Comparison of ENCODE assay signal across 22 mouse cellular contexts in the genomic region with DNA sequence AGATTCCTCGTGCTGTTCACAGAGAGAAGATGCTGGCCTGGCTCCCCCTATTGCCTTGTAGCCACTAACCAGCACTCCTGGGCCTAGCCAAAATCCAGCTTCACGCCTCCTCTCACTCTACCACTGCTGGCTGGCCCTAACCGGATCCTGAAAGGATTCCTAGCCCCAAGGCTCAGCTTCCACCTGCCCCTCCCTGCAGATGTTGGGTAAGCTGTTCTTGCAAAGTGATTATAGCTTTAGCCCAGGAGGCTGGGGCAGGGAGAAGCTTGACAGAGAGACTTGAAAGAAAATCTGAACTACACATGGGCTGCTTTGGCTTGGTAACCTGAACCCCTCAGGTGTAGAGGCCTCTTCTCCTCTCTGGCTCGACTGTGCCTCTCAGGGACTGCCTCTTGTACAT.
A peak's percentile ranks its signal among the peaks of the same experiment; 100 is the strongest.
DNase-seq lines count a peak whose midpoint lies in the region; ATAC-seq and TF ChIP-seq lines count a peak whose summit lies in the region.
"Had no signal": no experiment of that assay in that cellular context is flagged by ENCODE, and none has a peak within 500 bp of the region (broad histone marks: within the 10 kb centered on the region; RNA-seq: fewer than 3 reads in every experiment).

No protein-coding gene starts in this region.

- in situ Hi-C loops in ES-E14 (cut with MboI; ENCODE audit: low sequenced_read_pairs in 2 of 2, unreplicated experiment in 2 of 2) = no loop called here

- no peak overlapping the region for H3K9ac ChIP-seq in ES-E14 (ENCODE audit: insufficient read depth, low read depth, low read length, poor library complexity, severe bottlenecking)
- no peak overlapping the region for H3K9ac ChIP-seq in embryonic facial prominence, embryonic 14.5 days (ENCODE audit: low read depth, low read length)
- H3K9ac ChIP-seq in limb, embryonic 11.5 days (ENCODE audit: low read length) = no peak overlapping the region
- H3K9ac ChIP-seq: hindbrain, embryonic 12.5 days had no signal

- ATAC-seq in embryonic facial prominence, embryonic 14.5 days (ENCODE audit: low read depth) = peak; percentile 70; the same call in 1 of the 2 replicates
- peak; percentile 27; the same call in 1 of the 2 replicates for ATAC-seq in limb, embryonic 11.5 days (ENCODE audit: insufficient number of reproducible peaks, low FRiP score, low TSS enrichment, low read depth)
- ATAC-seq: forebrain, embryonic 14.5 days; hindbrain, embryonic 16.5 days; inflammation-experienced regulatory T-cells, adult 6 months; Patski had no signal

- no peaks in the 10 kb centered on the region for H3K9me3 ChIP-seq in ES-E14 (ENCODE audit: control insufficient read depth, insufficient read depth, low read depth, low read length)
- H3K9me3 ChIP-seq in embryonic facial prominence, embryonic 14.5 days (ENCODE audit: control insufficient read depth, low read length) = no peaks in the 10 kb centered on the region
- H3K9me3 ChIP-seq in limb, embryonic 11.5 days (ENCODE audit: control insufficient read depth, low read length) = no peaks in the 10 kb centered on the region
- H3K9me3 ChIP-seq: heart, embryonic 10.5 days; hindbrain, embryonic 12.5 days had no signal

- H3K27ac ChIP-seq in ES-E14 (ENCODE audit: insufficient read depth, low read depth, low read length, poor library complexity, severe bottlenecking) = no peak overlapping the region
- H3K27ac ChIP-seq in embryonic facial prominence, embryonic 14.5 days (replicated peaks; ENCODE audit: low read depth, low read length) = no peak overlapping the region
- H3K27ac ChIP-seq in limb, embryonic 11.5 days (replicated peaks; ENCODE audit: low read depth, low read length) = peak overlapping the region; percentile 30; the same call in 1 of the 2 replicates
- H3K27ac ChIP-seq: heart, embryonic 10.5 days; hindbrain, embryonic 12.5 days had no signal

- H3K36me3 ChIP-seq in ES-E14 (ENCODE audit: control insufficient read depth, insufficient read depth, low read length, poor library complexity, severe bottlenecking) = no peaks in the 10 kb centered on the region
- H3K36me3 ChIP-seq in embryonic facial prominence, embryonic 14.5 days (ENCODE audit: control insufficient read depth, insufficient read depth, low read length) = no peaks in the 10 kb centered on the region
- H3K36me3 ChIP-seq in limb, embryonic 11.5 days (ENCODE audit: control insufficient read depth, insufficient read depth, low read length) = no peaks in the 10 kb centered on the region
- H3K36me3 ChIP-seq: heart, embryonic 10.5 days; hindbrain, embryonic 12.5 days had no signal

- no peaks in the 10 kb centered on the region for H3K4me1 ChIP-seq in ES-E14 (ENCODE audit: control insufficient read depth in 2 of 2, insufficient read depth in 2 of 2, low read length in 2 of 2, poor library complexity in 1 of 2)
- H3K4me1 ChIP-seq in embryonic facial prominence, embryonic 14.5 days (ENCODE audit: control insufficient read depth, insufficient read depth, low read length) = no peaks in the 10 kb centered on the region
- H3K4me1 ChIP-seq in limb, embryonic 11.5 days (ENCODE audit: control insufficient read depth, insufficient read depth, low read length) = peaks cover 14% of the 10 kb centered on the region; the same call in 1 of the 2 replicates
- H3K4me1 ChIP-seq: hindbrain, embryonic 12.5 days had no signal

- H3K4me2 ChIP-seq in embryonic facial prominence, embryonic 14.5 days (ENCODE audit: low read depth, low read length) = no peak overlapping the region
- no peak overlapping the region for H3K4me2 ChIP-seq in limb, embryonic 11.5 days (ENCODE audit: low read depth, severe bottlenecking)
- H3K4me2 ChIP-seq: hindbrain, embryonic 12.5 days had no signal

- no peak overlapping the region for H3K4me3 ChIP-seq in ES-E14 (ENCODE audit: insufficient read depth in 1 of 2, low read depth in 1 of 2, low read length in 2 of 2, poor library complexity in 1 of 2, severe bottlenecking in 1 of 2)
- H3K4me3 ChIP-seq in embryonic facial prominence, embryonic 14.5 days (ENCODE audit: low read depth, low read length) = no peak overlapping the region
- no peak overlapping the region for H3K4me3 ChIP-seq in limb, embryonic 11.5 days (ENCODE audit: low read depth, low read length)
- H3K4me3 ChIP-seq: heart, embryonic 10.5 days; hindbrain, embryonic 12.5 days had no signal

- DNase-seq in ES-CJ7 (ENCODE audit: low read depth, low spot score) (peak; percentile 18), ES-E14 (ENCODE audit: low read depth, low spot score) (peak; percentile 21), liver (no peak)
- peak; percentile 39 for DNase-seq in embryonic facial prominence, embryonic 14.5 days (ENCODE audit: low spot score)
- DNase-seq in limb, embryonic 11.5 days (ENCODE audit: low spot score) = peak; percentile 55
- no peak for DNase-seq in retina, postnatal 1 day
- no peak for DNase-seq in frontal cortex, adult 2 months (ENCODE audit: extremely low spot score in 1 of 2, low spot score in 1 of 2)
- DNase-seq in spleen, postnatal 10 days (ENCODE audit: low spot score in 2 of 2) = no peak
- DNase-seq: adrenal gland, adult 2 months; adrenal gland, postnatal 25 days; cerebellum, adult 8-10 months; cerebellum, postnatal 25 days; gastrocnemius, postnatal 10 days; heart, adult 18-20 months; heart, postnatal 10 days; heart, postnatal 4 days had no signal

- WGBS in embryonic facial prominence, embryonic 14.5 days = 41% methylated on average over 4 of the region's 4 CpGs
- WGBS in limb, embryonic 11.5 days = 37% methylated on average over 4 of the region's 4 CpGs

- H3K27me3 ChIP-seq in embryonic facial prominence, embryonic 14.5 days (replicated peaks; ENCODE audit: control insufficient read depth, insufficient read depth, low read length) = no peaks in the 10 kb centered on the region
- H3K27me3 ChIP-seq in limb, embryonic 11.5 days (ENCODE audit: control insufficient read depth, insufficient read depth, low read length) = no peaks in the 10 kb centered on the region
- H3K27me3 ChIP-seq: hindbrain, embryonic 12.5 days; Patski had no signal

TF ChIP-seq in ES-E14, 5 proteins besides CTCF, POLR2A, EP300 and RAD21:
- no peak for TF ChIP-seq HCFC1 (IDR thresholded peaks at IDR 0.05; ENCODE audit: borderline replicate concordance, insufficient read depth, low read length)
- TF ChIP-seq CHD2 (IDR thresholded peaks at IDR 0.05; ENCODE audit: low read depth, low read length) = no peak
- no peak for TF ChIP-seq MAFK (IDR thresholded peaks at IDR 0.05; ENCODE audit: insufficient read depth, low read depth, low read length)
- no peak for TF ChIP-seq ZC3H11A (IDR thresholded peaks at IDR 0.05; ENCODE audit: borderline replicate concordance, low read depth, low read length)
- no peak for TF ChIP-seq ZNF384 (IDR thresholded peaks at IDR 0.05; ENCODE audit: low read depth, low read length)

Comparison
In these comparisons a context has a peak if more than half of its experiments do, and no peak if none do; other contexts are left out.
1. DNase-seq: peak in ES-CJ7 (single experiment), ES-E14 (single experiment), embryonic facial prominence, embryonic 14.5 days (single experiment) and limb, embryonic 11.5 days (single experiment); none in retina, postnatal 1 day (single experiment), frontal cortex, adult 2 months (0 of 2), spleen, postnatal 10 days (0 of 2) and liver (single experiment).